Mouse (Mus musculus): ENCODE measurements around the gene Rwdd4a.

GRCm38 (mm10) chr8:47581454-47581853 is 48.0 kb downstream of the Rwdd4a start:
- no peak for TF ChIP-seq POLR2A (IDR thresholded peaks at IDR 0.05; ENCODE audit: extremely low read depth, insufficient read depth, low read length)
- no peak for TF ChIP-seq CTCF (IDR thresholded peaks at IDR 0.05; ENCODE audit: low read depth, low read length)
